Mouse (Mus musculus): Measurements from ENCODE around the gene Cygb. TPM values are rescaled to one million over a fixed set of nuclear protein-coding genes. Genes with fewer than 3 reads are reported as not detected.

The Cygb gene
- polyA plus RNA-seq, 1 experiment from 2014 or later, result 1.1 TPM

GRCm38 (mm10) chr11:116666566-116666965, 12.5 kb upstream of the Cygb start:
- Histone ChIP-seq H3K4me3 (ENCODE audit: low read depth, low read length) (no peak overlapping the region), H3K27ac (ENCODE audit: low read depth, low read length) (no peak overlapping the region), H3K4me2 (no peak overlapping the region), H3K4me1 (ENCODE audit: control insufficient read depth, insufficient read depth, low read length) (peaks cover 35% of the 10 kb centered on the region), H3K9ac (ENCODE audit: low read depth, low read length) (no peak overlapping the region), H3K27me3 (ENCODE audit: control insufficient read depth, insufficient read depth, low read length) (peaks cover 8% of the 10 kb centered on the region; the same call in 1 of the 2 replicates), H3K9me3 (replicated peaks; ENCODE audit: control insufficient read depth, low read length) (no peaks in the 10 kb centered on the region), H3K36me3 (ENCODE audit: control insufficient read depth, insufficient read depth, low read length) (no peaks in the 10 kb centered on the region)
- WGBS (ENCODE audit: insufficient replicate concordance), result 57% methylated on average over 9 of the region's 9 CpGs
- ATAC-seq (replicated peaks; ENCODE audit: insufficient number of reproducible peaks, low FRiP score, low TSS enrichment), result no peak

GRCm38 (mm10) chr11:116665289-116665688, 11.2 kb upstream of the Cygb start:
- ATAC-seq (replicated peaks; ENCODE audit: insufficient number of reproducible peaks, low FRiP score, low TSS enrichment), result no peak
- peaks cover 8% of the 10 kb centered on the region; the same call in 1 of the 2 replicates for H3K27me3 ChIP-seq (ENCODE audit: control insufficient read depth, insufficient read depth, low read length)

GRCm38 (mm10) chr11:116661948-116662377, 7.8 kb upstream of the Cygb start:
- no peak for ATAC-seq (replicated peaks; ENCODE audit: insufficient number of reproducible peaks, low FRiP score, low TSS enrichment)
- no peak overlapping the region for H3K9ac ChIP-seq (ENCODE audit: low read depth, low read length)
- no peaks in the 10 kb centered on the region for H3K36me3 ChIP-seq (ENCODE audit: control insufficient read depth, insufficient read depth, low read length)
- H3K4me3 ChIP-seq (ENCODE audit: low read depth, low read length), result no peak overlapping the region
- H3K27me3 ChIP-seq (ENCODE audit: control insufficient read depth, insufficient read depth, low read length), result peaks cover 10% of the 10 kb centered on the region; the same call in 1 of the 2 replicates
- no peak overlapping the region for H3K4me2 ChIP-seq
- peaks cover 46% of the 10 kb centered on the region for H3K4me1 ChIP-seq (ENCODE audit: control insufficient read depth, insufficient read depth, low read length)
- WGBS (ENCODE audit: insufficient replicate concordance), result 53% methylated on average over 8 of the region's 8 CpGs
- H3K27ac ChIP-seq (ENCODE audit: low read depth, low read length), result no peak overlapping the region
- no peaks in the 10 kb centered on the region for H3K9me3 ChIP-seq (replicated peaks; ENCODE audit: control insufficient read depth, low read length)

More at GRCm38 (mm10) chr11:116665289-116665688, 11.2 kb upstream of the Cygb start:
- no peaks in the 10 kb centered on the region for H3K9me3 ChIP-seq (replicated peaks; ENCODE audit: control insufficient read depth, low read length)
- H3K4me3 ChIP-seq (ENCODE audit: low read depth, low read length), result no peak overlapping the region
- no peak overlapping the region for H3K4me2 ChIP-seq
- H3K36me3 ChIP-seq (ENCODE audit: control insufficient read depth, insufficient read depth, low read length), result no peaks in the 10 kb centered on the region
- peaks cover 40% of the 10 kb centered on the region for H3K4me1 ChIP-seq (ENCODE audit: control insufficient read depth, insufficient read depth, low read length)
- WGBS (ENCODE audit: insufficient replicate concordance), result 62% methylated on average over 10 of the region's 10 CpGs
- H3K9ac ChIP-seq (ENCODE audit: low read depth, low read length), result no peak overlapping the region
- no peak overlapping the region for H3K27ac ChIP-seq (ENCODE audit: low read depth, low read length)

- WGBS (ENCODE audit: insufficient replicate concordance), result 24% methylated on average over 13 of the region's 13 CpGs
- no peak overlapping the region for H3K9ac ChIP-seq (ENCODE audit: low read depth, low read length)
- H3K4me3 ChIP-seq (ENCODE audit: low read depth, low read length), result no peak overlapping the region
- no peaks in the 10 kb centered on the region for H3K36me3 ChIP-seq (ENCODE audit: control insufficient read depth, insufficient read depth, low read length)
- ATAC-seq (replicated peaks; ENCODE audit: insufficient number of reproducible peaks, low FRiP score, low TSS enrichment), result no peak
- no peak overlapping the region for H3K27ac ChIP-seq (ENCODE audit: low read depth, low read length)
- H3K4me2 ChIP-seq, result no peak overlapping the region; the same call in 1 of the 2 replicates
- peaks cover 10% of the 10 kb centered on the region; the same call in 1 of the 2 replicates for H3K27me3 ChIP-seq (ENCODE audit: control insufficient read depth, insufficient read depth, low read length)
- H3K9me3 ChIP-seq (replicated peaks; ENCODE audit: control insufficient read depth, low read length), result no peaks in the 10 kb centered on the region
- H3K4me1 ChIP-seq (ENCODE audit: control insufficient read depth, insufficient read depth, low read length), result peaks cover 50% of the 10 kb centered on the region
Observed at GRCm38 (mm10) chr11:116661291-116661947, 7.3 kb upstream of the Cygb start.

- Histone ChIP-seq H3K36me3 (ENCODE audit: control insufficient read depth, insufficient read depth, low read length) (no peaks in the 10 kb centered on the region), H3K4me1 (ENCODE audit: control insufficient read depth, insufficient read depth, low read length) (peaks cover 47% of the 10 kb centered on the region), H3K27ac (ENCODE audit: low read depth, low read length) (no peak overlapping the region), H3K4me3 (ENCODE audit: low read depth, low read length) (no peak overlapping the region), H3K4me2 (no peak overlapping the region), H3K9me3 (replicated peaks; ENCODE audit: control insufficient read depth, low read length) (no peaks in the 10 kb centered on the region), H3K9ac (ENCODE audit: low read depth, low read length) (no peak overlapping the region), H3K27me3 (ENCODE audit: control insufficient read depth, insufficient read depth, low read length) (peaks cover 10% of the 10 kb centered on the region; the same call in 1 of the 2 replicates)
- 44% methylated on average over 9 of the region's 9 CpGs for WGBS (ENCODE audit: insufficient replicate concordance)
- ATAC-seq (replicated peaks; ENCODE audit: insufficient number of reproducible peaks, low FRiP score, low TSS enrichment), result no peak
Observed at GRCm38 (mm10) chr11:116660181-116660580, 6.1 kb upstream of the Cygb start.

- H3K4me2 ChIP-seq, result no peak overlapping the region
- no peak for ATAC-seq (replicated peaks; ENCODE audit: insufficient number of reproducible peaks, low FRiP score, low TSS enrichment)
Observed at GRCm38 (mm10) chr11:116659027-116659621, 5.0 kb upstream of the Cygb start.

GRCm38 (mm10) chr11:116658238-116658637, 4.1 kb upstream of the Cygb start:
- 68% methylated on average over 10 of the region's 10 CpGs for WGBS (ENCODE audit: insufficient replicate concordance)
- H3K4me1 ChIP-seq (ENCODE audit: control insufficient read depth, insufficient read depth, low read length), result peaks cover 52% of the 10 kb centered on the region
- peaks cover 28% of the 10 kb centered on the region for H3K27me3 ChIP-seq (ENCODE audit: control insufficient read depth, insufficient read depth, low read length)
- H3K4me2 ChIP-seq, result no peak overlapping the region; the same call in 1 of the 2 replicates
- peak overlapping the region; percentile 64 for H3K27ac ChIP-seq (ENCODE audit: low read depth, low read length)
- no peak overlapping the region for H3K4me3 ChIP-seq (ENCODE audit: low read depth, low read length)
- peak overlapping the region; percentile 16; the same call in 1 of the 2 replicates for H3K9ac ChIP-seq (ENCODE audit: low read depth, low read length)
- ATAC-seq (replicated peaks; ENCODE audit: insufficient number of reproducible peaks, low FRiP score, low TSS enrichment), result no peak
- no peaks in the 10 kb centered on the region for H3K9me3 ChIP-seq (replicated peaks; ENCODE audit: control insufficient read depth, low read length)
- no peaks in the 10 kb centered on the region for H3K36me3 ChIP-seq (ENCODE audit: control insufficient read depth, insufficient read depth, low read length)

More at GRCm38 (mm10) chr11:116659027-116659621, 5.0 kb upstream of the Cygb start:
- peaks cover 50% of the 10 kb centered on the region for H3K4me1 ChIP-seq (ENCODE audit: control insufficient read depth, insufficient read depth, low read length)
- 73% methylated on average over 15 of the region's 15 CpGs for WGBS (ENCODE audit: insufficient replicate concordance)
- H3K4me3 ChIP-seq (ENCODE audit: low read depth, low read length), result no peak overlapping the region
- no peak overlapping the region for H3K27ac ChIP-seq (ENCODE audit: low read depth, low read length)
- H3K9me3 ChIP-seq (replicated peaks; ENCODE audit: control insufficient read depth, low read length), result no peaks in the 10 kb centered on the region
- H3K27me3 ChIP-seq (ENCODE audit: control insufficient read depth, insufficient read depth, low read length), result peaks cover 20% of the 10 kb centered on the region
- no peak overlapping the region for H3K9ac ChIP-seq (ENCODE audit: low read depth, low read length)
- H3K36me3 ChIP-seq (ENCODE audit: control insufficient read depth, insufficient read depth, low read length), result no peaks in the 10 kb centered on the region

- H3K27ac ChIP-seq (ENCODE audit: low read depth, low read length), result peak overlapping the region; percentile 88
- H3K4me3 ChIP-seq (ENCODE audit: low read depth, low read length), result peak overlapping the region; percentile 42
- peak overlapping the region; percentile 69 for H3K4me2 ChIP-seq
- peaks cover 32% of the 10 kb centered on the region for H3K27me3 ChIP-seq (ENCODE audit: control insufficient read depth, insufficient read depth, low read length)
- WGBS (ENCODE audit: insufficient replicate concordance), result 9% methylated on average over 22 of the region's 22 CpGs
- ATAC-seq (replicated peaks; ENCODE audit: insufficient number of reproducible peaks, low FRiP score, low TSS enrichment), result peak; percentile 87
- H3K9me3 ChIP-seq (replicated peaks; ENCODE audit: control insufficient read depth, low read length), result no peaks in the 10 kb centered on the region
- H3K4me1 ChIP-seq (ENCODE audit: control insufficient read depth, insufficient read depth, low read length), result peaks cover 47% of the 10 kb centered on the region
- no peaks in the 10 kb centered on the region for H3K36me3 ChIP-seq (ENCODE audit: control insufficient read depth, insufficient read depth, low read length)
- H3K9ac ChIP-seq (ENCODE audit: low read depth, low read length), result peak overlapping the region; percentile 75
Observed at GRCm38 (mm10) chr11:116657311-116658223, 3.5 kb upstream of the Cygb start.
